Mouse (Mus musculus) liver, embryonic 14.5 days (tissue): ENCODE measurements around the gene Cacng7.

ENCODE experiments used
- CTCF ChIP-seq: IDR thresholded peaks from 2 replicates; pipeline ENCODE4 v1.5.1; 2016; ENCODE audit warnings: antibody characterized with exemption, low read depth, control low read depth
- EP300 ChIP-seq: IDR thresholded peaks from 2 replicates; pipeline ENCODE4 v1.6.1; 2016; ENCODE audit warnings: antibody characterized with exemption, low read depth

GRCm38 (mm10) chr7:3412036-3412435, 79.3 kb downstream of the Cacng7 start:
- TF ChIP-seq EP300: no peak
- TF ChIP-seq CTCF: no peak; the same call in 1 of the 2 replicates
